Mouse (Mus musculus) CH12.LX (cell line): ENCODE data around the gene Oscar.
A peak's percentile ranks its signal among the peaks of the same experiment; 100 is the strongest.

ENCODE experiments used
- CTCF ChIP-seq, 2 experiments: IDR thresholded peaks in 1 of 2; conservative IDR thresholded peaks in 1 of 2; 2 replicates each; pipeline ENCODE4 v1.5.1; 2011 to 2012; ENCODE audit warnings: low read depth in 2 of 2, low read length in 2 of 2, improper control_type of control experiment in 1 of 2, inconsistent platforms in 1 of 2, mild to moderate bottlenecking in 1 of 2, moderate library complexity in 1 of 2
- JUN ChIP-seq: IDR thresholded peaks from 2 replicates; pipeline ENCODE4 v1.6.1; 2011; ENCODE audit warnings: low read depth, mild to moderate bottlenecking, low read length, improper control_type of control experiment, moderate library complexity; ENCODE audit not compliant: insufficient read depth
- MEF2A ChIP-seq: IDR thresholded peaks from 2 replicates; pipeline ENCODE4 v1.6.1; 2014; ENCODE audit warnings: low read depth, mild to moderate bottlenecking, inconsistent platforms, low read length, improper control_type of control experiment, borderline replicate concordance
- MXI1 ChIP-seq: IDR thresholded peaks from 2 replicates; pipeline ENCODE4 v1.6.1; 2011; ENCODE audit warnings: mild to moderate bottlenecking, low read depth, low read length, improper control_type of control experiment
- POLR2A ChIP-seq: IDR thresholded peaks from 2 replicates; pipeline ENCODE4 v1.6.1; 2011; ENCODE audit warnings: low read depth, mild to moderate bottlenecking, improper control_type of control experiment, low read length
- RCOR1 ChIP-seq: conservative IDR thresholded peaks from 2 replicates; pipeline ENCODE4 v1.6.1; 2012; ENCODE audit warnings: low read depth, mild to moderate bottlenecking, inconsistent platforms, low read length, improper control_type of control experiment

DNA sequence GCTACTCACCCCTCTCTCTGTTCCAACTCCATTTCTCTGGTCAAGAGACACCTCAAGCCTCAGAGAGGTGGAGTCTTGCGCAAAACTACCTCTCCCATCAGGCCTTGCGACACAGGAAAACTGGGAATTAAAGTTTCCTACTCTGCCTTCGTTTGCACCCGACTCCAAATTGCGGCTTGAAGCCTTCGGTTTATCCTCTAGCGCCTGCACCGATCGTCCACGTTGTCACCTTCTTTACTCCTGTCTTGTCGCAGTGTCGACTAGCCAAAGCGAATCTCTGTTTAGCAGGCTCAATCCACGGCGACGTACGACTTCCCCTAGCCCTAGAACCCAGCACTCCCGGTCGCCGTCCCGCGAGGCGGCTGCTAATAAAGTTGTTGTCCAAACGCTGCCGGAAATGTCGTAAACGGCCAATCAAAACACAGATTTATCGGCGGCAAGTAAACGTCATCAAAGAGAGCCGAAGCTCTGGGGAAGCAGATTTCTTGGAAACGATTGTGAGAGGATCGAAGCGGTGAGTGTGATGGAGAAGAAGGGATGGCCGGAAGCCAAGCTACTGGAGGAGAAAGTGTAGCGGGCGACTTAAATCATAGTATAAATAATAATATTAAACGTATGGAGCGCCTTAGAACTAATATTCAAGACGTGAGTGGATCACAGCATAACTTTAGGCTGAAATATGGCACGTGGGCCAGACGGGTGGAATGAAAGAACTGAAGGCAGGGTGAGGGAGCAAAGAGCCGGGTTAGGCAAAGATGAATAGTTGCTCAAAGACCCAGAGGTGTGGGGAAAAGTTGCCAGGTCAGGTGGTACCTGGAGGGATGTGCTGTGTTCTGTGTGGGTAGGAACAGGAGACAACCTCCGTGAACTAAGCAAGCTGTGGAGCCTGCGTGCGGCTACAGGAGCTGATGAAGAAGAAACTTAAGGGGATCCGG lies 13.9 kb upstream of the Oscar start, which contains the start of the genes Tfpt and Prpf31:
- TF ChIP-seq JUN, result no peak; the same call in 1 of the 2 replicates
- TF ChIP-seq CTCF (conservative IDR thresholded peaks at IDR 0.05 in 1 of 2, IDR thresholded peaks at IDR 0.05 in 1 of 2; ENCODE audit: low read depth in 2 of 2, low read length in 2 of 2), result no peak
- TF ChIP-seq MXI1, result peak; percentile 87
- TF ChIP-seq POLR2A, result peak; percentile 79
- no peak for TF ChIP-seq RCOR1
- peak; percentile 37; the same call in 1 of the 2 replicates for TF ChIP-seq MEF2A
